Mouse (Mus musculus) layer of hippocampus, adult 18-20 months (tissue): ENCODE data around the gene Gm10644. TPM values are rescaled to one million over a fixed set of nuclear protein-coding genes. Genes with fewer than 3 reads are reported as not detected.
A peak's percentile ranks its signal among the peaks of the same experiment; 100 is the strongest.

Source experiments
- DNase-seq, 2 experiments: peaks; one replicate each; pipeline ENCODE4 v3.0.0; 2022; ENCODE audit warnings: low spot score in 2 of 2
- microRNA-seq, 2 experiments: library from miRNA; unstranded; fragments of <30 nt; microRNA quantifications; one replicate each; pipeline ENCODE4 v1.2.0; 2021
- total RNA-seq, 2 experiments: library from RNA; stranded (reverse); gene quantifications; 2 replicates each; pipeline ENCODE4 v1.2.3; 2021

The Gm10644 gene
- total RNA-seq, 2 experiments from 2014 or later = 0.68 to 0.72 TPM

- DNase-seq = peak; percentile 53 to 81
Measured at GRCm38 (mm10) chr8:83898985-83899362, 56.0 kb downstream of the Gm10644 start.

GRCm38 (mm10) chr8:83898456-83898855 lies 56.5 kb downstream of the Gm10644 start:
- peak in 1 of 2 experiments; percentile 42 for DNase-seq

GRCm38 (mm10) chr8:83897211-83897610 lies 57.8 kb downstream of the Gm10644 start:
- peak; percentile 64 to 69 for DNase-seq

- DNase-seq = no peak
Measured at GRCm38 (mm10) chr8:83896461-83896860, 58.5 kb downstream of the Gm10644 start.

GRCm38 (mm10) chr8:83895894-83896293 lies 59.1 kb downstream of the Gm10644 start:
- peak in 1 of 2 experiments; percentile 65 for DNase-seq

- peak; percentile 69 to 88 for DNase-seq
Measured at GRCm38 (mm10) chr8:83893915-83894314, 61.1 kb downstream of the Gm10644 start.

GRCm38 (mm10) chr8:83892061-83892460 lies 62.9 kb downstream of the Gm10644 start:
- DNase-seq = peak in 1 of 2 experiments; percentile 3

- DNase-seq = peak in 1 of 2 experiments; percentile 70
Measured at GRCm38 (mm10) chr8:83888409-83888808, 66.6 kb downstream of the Gm10644 start.

Small RNA genes lying within 50 kb of the gene (microRNA-seq; reads per million reads assigned to microRNA genes)
- gene Gm44330 = 0 to 0.25 reads per million in 2 experiments
- 0 reads per million in 2 experiments for gene Gm44450

Other genes starting within 250 kb of the Gm10644 start
- 10 to 100 TPM; 14.9 to 16.8 TPM for gene Ddx39, start 240.0 kb downstream of the Gm10644 start, total RNA-seq
- 10 to 100 TPM in 1 of 2 experiments, 1 to 10 TPM in 1; 8.8 to 10.5 TPM for gene Adgre5, start 213.9 kb downstream of the Gm10644 start, total RNA-seq
- 100 to 1,000 TPM; 306 to 309 TPM for gene Adgrl1, start 55.1 kb downstream of the Gm10644 start, total RNA-seq
- under 1 TPM; 0.36 to 0.47 TPM for gene Asf1b, start 302 bp upstream of the Gm10644 start, total RNA-seq
- 100 to 1,000 TPM; 274 to 277 TPM for gene Prkaca, start 17.8 kb upstream of the Gm10644 start, total RNA-seq
- gene Samd1, start 42.5 kb upstream of the Gm10644 start, total RNA-seq = 10 to 100 TPM; 42.1 to 44.4 TPM
- gene 1700067K01Rik, start 46.3 kb upstream of the Gm10644 start, total RNA-seq = under 1 TPM; 0.50 to 0.61 TPM
- 1 to 10 TPM in 1 of 2 experiments, under 1 TPM in 1; 0.63 to 2.0 TPM for gene 2210011C24Rik, start 57.0 kb upstream of the Gm10644 start, total RNA-seq
- 1 to 10 TPM; 3.5 to 4.1 TPM for gene Palm3, start 66.3 kb upstream of the Gm10644 start, total RNA-seq
- 1 to 10 TPM; 1.6 to 1.9 TPM for gene Il27ra, start 87.4 kb upstream of the Gm10644 start, total RNA-seq
- gene Rln3, start 89.8 kb upstream of the Gm10644 start, total RNA-seq = not detected
- gene Gm10643, start 109.9 kb upstream of the Gm10644 start, total RNA-seq = 1 to 10 TPM; 4.9 to 5.6 TPM
- gene Rfx1, start 111.6 kb upstream of the Gm10644 start, total RNA-seq = 10 to 100 TPM; 27.3 to 28.1 TPM
- gene Dcaf15, start 149.6 kb upstream of the Gm10644 start, total RNA-seq = 10 to 100 TPM; 16.9 to 17.6 TPM
- not detected for gene Podnl1, start 170.8 kb upstream of the Gm10644 start, total RNA-seq
- gene Cc2d1a, start 192.7 kb upstream of the Gm10644 start, total RNA-seq = 10 to 100 TPM; 57.4 to 61.0 TPM
- gene 4930432K21Rik, start 192.8 kb upstream of the Gm10644 start, total RNA-seq = 1 to 10 TPM; 3.1 to 3.2 TPM
- 1 to 10 TPM; 2.3 to 2.7 TPM for gene Nanos3, start 230.0 kb upstream of the Gm10644 start, total RNA-seq